Mouse (Mus musculus) lung, adult 2 months (tissue): ENCODE data around the gene Add3.

Experiments used
- CTCF ChIP-seq: fragments of 200-500 bp; IDR thresholded peaks from 2 replicates; pipeline ENCODE4 v1.5.1; 2011; ENCODE audit warnings: mild to moderate bottlenecking, low read length, control low read depth; ENCODE audit not compliant: insufficient read depth
- POLR2A ChIP-seq: fragments of 200-500 bp; IDR thresholded peaks from 2 replicates; pipeline ENCODE4 v1.6.1; 2011; ENCODE audit warnings: low read depth, mild to moderate bottlenecking, control low read depth, low read length, borderline replicate concordance; ENCODE audit errors: extremely low read depth

DNA sequence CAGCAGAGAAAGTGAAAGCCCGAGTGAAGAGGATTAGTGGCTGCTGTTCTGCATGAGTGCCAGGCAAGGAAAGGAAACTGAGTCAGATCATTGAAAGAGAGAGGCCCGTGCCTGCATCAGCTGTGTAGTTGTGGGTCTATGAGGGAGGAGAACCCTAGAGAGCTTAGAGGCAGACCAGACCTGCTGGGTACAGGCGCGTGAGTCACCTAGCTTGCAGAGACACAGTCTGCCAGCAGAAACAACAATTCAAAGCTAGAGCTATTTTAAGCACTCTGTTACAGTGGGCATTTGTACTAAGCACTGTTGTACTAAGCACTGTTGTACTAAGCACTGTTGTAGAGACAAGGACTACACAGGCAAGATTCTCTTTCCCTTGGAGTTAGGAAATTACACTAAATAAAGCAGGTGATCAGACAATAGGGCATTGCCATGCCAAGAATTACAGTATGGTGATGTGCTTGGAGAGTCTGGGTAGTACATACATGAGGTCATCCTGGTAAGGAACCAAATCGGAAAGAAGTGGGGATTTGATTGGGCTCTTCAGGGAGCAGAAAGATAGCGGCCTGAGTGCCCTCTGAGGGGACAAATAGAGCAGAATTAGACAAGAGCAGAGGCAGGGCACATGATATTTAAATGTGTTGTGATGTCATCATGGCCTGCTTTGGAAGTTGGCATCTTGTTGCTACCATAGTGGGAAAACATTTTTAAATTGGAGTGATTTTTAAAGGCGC, 88.0 kb downstream of the Add3 start:
- TF ChIP-seq CTCF (no peak), POLR2A (no peak)
